Mouse (Mus musculus) kidney, embryonic 14.5 days (tissue): Measurements from ENCODE around the gene A630023A22Rik. TPM values are rescaled to one million over a fixed set of nuclear protein-coding genes. Genes with fewer than 3 reads are reported as not detected.
A peak's percentile ranks its signal among the peaks of the same experiment; 100 is the strongest.

ENCODE experiments used
- ATAC-seq: fragments of 200-750 bp; cut with Nextera tagmentation; 2 replicates; pipeline ENCODE4 v1.8.0; 2017; ENCODE audit warnings: moderate number of reproducible peaks, mild to moderate bottlenecking, moderate TSS enrichment, moderate library complexity; ENCODE audit not compliant: low FRiP score, low TSS enrichment
- H3K27ac ChIP-seq: fragments of 300-500 bp; sonication (generic); 2 replicates; pipeline ENCODE4 v1.5.1; 2014; ENCODE audit warnings: low read depth, mild to moderate bottlenecking, low read length, moderate library complexity, mixed read lengths
- H3K27me3 ChIP-seq: fragments of 300-500 bp; sonication (generic); 2 replicates; pipeline ENCODE4 v1.6.1; 2014; ENCODE audit warnings: mild to moderate bottlenecking, low read length; ENCODE audit not compliant: control insufficient read depth, insufficient read depth
- H3K36me3 ChIP-seq: fragments of 300-500 bp; sonication (generic); 2 replicates; pipeline ENCODE4 v1.6.1; 2014; ENCODE audit warnings: low read length, mixed read lengths; ENCODE audit not compliant: control insufficient read depth, insufficient read depth
- H3K4me1 ChIP-seq: fragments of 300-500 bp; sonication (generic); 2 replicates; pipeline ENCODE4 v1.6.1; 2014; ENCODE audit warnings: low read length, mixed read lengths; ENCODE audit not compliant: control insufficient read depth, insufficient read depth
- H3K4me2 ChIP-seq: fragments of 300-500 bp; sonication (generic); replicated peaks from 2 replicates; pipeline ENCODE4 v1.6.1; 2014; ENCODE audit warnings: low read depth, mild to moderate bottlenecking, low read length
- H3K4me3 ChIP-seq: fragments of 300-500 bp; sonication (generic); 2 replicates; pipeline ENCODE4 v1.5.1; 2014; ENCODE audit warnings: mild to moderate bottlenecking, low read length
- H3K9ac ChIP-seq: fragments of 300-500 bp; sonication (generic); 2 replicates; pipeline ENCODE4 v1.6.1; 2014; ENCODE audit warnings: low read depth, mild to moderate bottlenecking, low read length, moderate library complexity
- H3K9me3 ChIP-seq: fragments of 300-500 bp; sonication (generic); 2 replicates; pipeline ENCODE4 v1.6.1; 2016; ENCODE audit warnings: low read length; ENCODE audit not compliant: control insufficient read depth
- WGBS: fragments of 180-500 bp; shearing (Covaris S2); extraction: QIAGEN DNeasy Blood & Tissue Kit; methylation state at CpG from one replicate; pipeline ENCODE4 v1.1.7; 2014; 5-methylcytosine and 5-hydroxymethylcytosine counted together
- polyA plus RNA-seq: library from polyadenylated mRNA; unstranded; fragments of >200 nt; fragmentation: Nextera tagmentation; extraction: Ambion mirVana; gene quantifications from 2 replicates; pipeline ENCODE4 v1.2.1, GENCODE M21; 2014

The A630023A22Rik gene
- polyA plus RNA-seq, 1 experiment from 2014 or later: not detected

DNA sequence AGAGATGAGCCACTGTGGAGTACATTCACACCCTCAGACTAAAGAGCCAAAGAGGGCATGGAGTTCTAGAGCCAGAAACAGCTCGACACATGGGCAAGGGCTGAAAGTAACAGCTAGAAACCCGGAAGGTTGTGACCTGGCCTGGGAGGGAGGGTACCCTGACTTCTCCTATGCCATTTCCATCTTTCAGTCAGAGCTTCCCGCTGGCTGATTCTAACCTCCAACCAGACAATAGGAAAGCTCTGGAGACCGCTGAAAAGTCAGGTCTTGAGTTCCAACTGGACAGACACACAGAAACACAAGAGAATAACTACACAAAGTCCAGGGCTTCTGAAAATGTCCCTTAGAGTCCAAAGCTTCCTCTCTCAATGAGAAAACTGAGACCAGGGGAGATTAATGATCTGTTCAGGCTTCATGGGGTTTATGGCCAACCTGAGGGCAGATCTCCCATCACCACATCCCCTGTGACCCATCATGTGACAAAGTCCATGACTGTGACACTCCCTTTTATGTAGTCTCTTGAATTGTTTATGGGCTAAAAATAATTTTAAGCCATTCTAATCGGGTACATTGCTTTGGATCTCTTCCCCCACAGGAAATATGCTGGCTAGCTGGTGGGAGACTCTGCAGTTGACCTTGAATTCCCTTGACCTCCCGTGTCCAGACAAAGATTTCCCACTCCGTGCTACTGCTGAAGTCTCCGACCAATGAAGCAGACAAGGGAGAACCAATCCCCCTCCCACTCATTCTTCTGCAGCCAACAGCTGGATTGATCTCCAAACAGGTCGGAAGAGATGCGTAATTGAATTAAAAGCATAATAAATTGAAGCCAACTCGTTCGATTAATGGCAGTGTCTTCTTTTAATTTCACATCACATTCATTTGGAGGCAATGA is 17.7 kb upstream of the A630023A22Rik start:
- H3K9ac ChIP-seq: no peak overlapping the region
- H3K27ac ChIP-seq: no peak overlapping the region; the same call in 1 of the 2 replicates
- no peak overlapping the region for H3K4me3 ChIP-seq
- H3K4me1 ChIP-seq: peaks cover 17% of the 10 kb centered on the region
- no peak overlapping the region for H3K4me2 ChIP-seq
- H3K27me3 ChIP-seq: no peaks in the 10 kb centered on the region
- H3K9me3 ChIP-seq: no peaks in the 10 kb centered on the region
- peak; percentile 86 for ATAC-seq
- H3K36me3 ChIP-seq: no peaks in the 10 kb centered on the region
- 24% methylated on average over 12 of the region's 12 CpGs for WGBS

GRCm38 (mm10) chr14:34119046-34119723 is 16.6 kb upstream of the A630023A22Rik start:
- H3K27ac ChIP-seq: no peak overlapping the region
- H3K4me3 ChIP-seq: no peak overlapping the region
- H3K4me1 ChIP-seq: peaks cover 17% of the 10 kb centered on the region
- no peaks in the 10 kb centered on the region for H3K36me3 ChIP-seq
- no peaks in the 10 kb centered on the region for H3K9me3 ChIP-seq
- H3K4me2 ChIP-seq: no peak overlapping the region
- 69% methylated on average over 7 of the region's 7 CpGs for WGBS
- H3K27me3 ChIP-seq: no peaks in the 10 kb centered on the region
- ATAC-seq: no peak
- no peak overlapping the region for H3K9ac ChIP-seq

- Histone ChIP-seq H3K4me3 (no peak overlapping the region), H3K4me1 (peaks cover 3% of the 10 kb centered on the region; the same call in 1 of the 2 replicates), H3K36me3 (no peaks in the 10 kb centered on the region), H3K27ac (no peak overlapping the region), H3K27me3 (no peaks in the 10 kb centered on the region), H3K4me2 (no peak overlapping the region), H3K9me3 (no peaks in the 10 kb centered on the region), H3K9ac (no peak overlapping the region)
- no peak for ATAC-seq
- WGBS: 83% methylated on average over 4 of the region's 4 CpGs
Measured at GRCm38 (mm10) chr14:34114311-34114710, 11.8 kb upstream of the A630023A22Rik start.

GRCm38 (mm10) chr14:34107594-34107993 is 5.0 kb upstream of the A630023A22Rik start:
- Histone ChIP-seq H3K9ac (no peak overlapping the region), H3K4me3 (no peak overlapping the region), H3K27me3 (no peaks in the 10 kb centered on the region), H3K9me3 (no peaks in the 10 kb centered on the region), H3K27ac (no peak overlapping the region), H3K4me2 (no peak overlapping the region), H3K36me3 (no peaks in the 10 kb centered on the region), H3K4me1 (no peaks in the 10 kb centered on the region)
- ATAC-seq: no peak
- WGBS: 76% methylated on average over 4 of the region's 4 CpGs

GRCm38 (mm10) chr14:34106389-34107062 is 4.0 kb upstream of the A630023A22Rik start:
- ATAC-seq: 0 out of 2 replicates have a peak, but pooled peaks have one; percentile 58
- no peaks in the 10 kb centered on the region for H3K4me1 ChIP-seq
- no peaks in the 10 kb centered on the region for H3K36me3 ChIP-seq
- WGBS: 60% methylated on average over 12 of the region's 12 CpGs
- no peaks in the 10 kb centered on the region for H3K27me3 ChIP-seq
- H3K4me2 ChIP-seq: no peak overlapping the region
- no peak overlapping the region for H3K27ac ChIP-seq
- H3K9ac ChIP-seq: no peak overlapping the region
- no peak overlapping the region for H3K4me3 ChIP-seq
- no peaks in the 10 kb centered on the region for H3K9me3 ChIP-seq

GRCm38 (mm10) chr14:34104892-34105291 is 2.3 kb upstream of the A630023A22Rik start:
- H3K4me2 ChIP-seq: no peak overlapping the region
- no peaks in the 10 kb centered on the region for H3K36me3 ChIP-seq
- no peaks in the 10 kb centered on the region for H3K27me3 ChIP-seq
- no peak overlapping the region for H3K27ac ChIP-seq
- no peaks in the 10 kb centered on the region for H3K9me3 ChIP-seq
- no peak overlapping the region for H3K9ac ChIP-seq
- H3K4me3 ChIP-seq: no peak overlapping the region
- WGBS: 17% methylated on average over 8 of the region's 8 CpGs
- no peak; the same call in 1 of the 2 replicates for ATAC-seq
- no peaks in the 10 kb centered on the region for H3K4me1 ChIP-seq

- ATAC-seq: no peak
- 81% methylated on average over 3 of the region's 3 CpGs for WGBS
- Histone ChIP-seq H3K27me3 (no peaks in the 10 kb centered on the region), H3K4me2 (no peak overlapping the region), H3K4me3 (no peak overlapping the region), H3K9ac (no peak overlapping the region), H3K4me1 (no peaks in the 10 kb centered on the region), H3K27ac (no peak overlapping the region), H3K9me3 (no peaks in the 10 kb centered on the region), H3K36me3 (no peaks in the 10 kb centered on the region)
Measured at GRCm38 (mm10) chr14:34103855-34104254, 1.3 kb upstream of the A630023A22Rik start.

- Histone ChIP-seq H3K9ac (no peak overlapping the region), H3K4me3 (no peak overlapping the region), H3K4me1 (no peaks in the 10 kb centered on the region), H3K4me2 (no peak overlapping the region), H3K36me3 (no peaks in the 10 kb centered on the region), H3K27me3 (no peaks in the 10 kb centered on the region), H3K9me3 (no peaks in the 10 kb centered on the region), H3K27ac (no peak overlapping the region)
- 83% methylated on average over 5 of the region's 5 CpGs for WGBS
- ATAC-seq: no peak
Measured at GRCm38 (mm10) chr14:34096161-34096560, 6.4 kb downstream of the A630023A22Rik start.
